Mouse (Mus musculus): Measurements from ENCODE around the gene Unc50.

DNA sequence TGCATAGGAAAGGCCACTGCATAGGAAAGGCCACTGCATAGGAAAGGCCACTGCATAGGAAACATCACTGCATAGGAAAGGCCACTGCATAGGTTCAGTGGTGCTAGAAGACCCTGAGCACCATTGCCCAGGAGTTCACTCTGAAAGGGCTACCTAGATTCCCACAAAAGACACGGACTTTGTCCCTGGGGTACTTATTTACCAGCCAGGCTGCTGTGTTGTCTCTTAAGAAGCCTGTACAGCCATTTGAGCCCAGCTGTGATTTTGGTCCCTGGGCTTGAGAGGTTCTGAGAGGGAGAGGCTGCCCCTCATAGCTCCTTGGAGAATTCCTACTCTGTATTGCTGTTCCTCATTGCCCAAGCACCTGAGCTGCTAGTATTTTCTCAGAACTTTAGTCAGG is 33.5 kb upstream of the Unc50 start:
- no peak for TF ChIP-seq CTCF (IDR thresholded peaks at IDR 0.05)
- no peak for TF ChIP-seq POLR2A (IDR thresholded peaks at IDR 0.05; ENCODE audit: insufficient read depth, low read depth, low read length)
- no peak for TF ChIP-seq EP300 (IDR thresholded peaks at IDR 0.05; ENCODE audit: insufficient read depth, low read depth, low read length)
